Mouse (Mus musculus): ENCODE results near the gene Sec14l2. TPM values are rescaled to one million over a fixed set of nuclear protein-coding genes. Genes with fewer than 3 reads are reported as not detected.
"Not testable (repeated sequence)": the region's sequence is repeated elsewhere in the genome, so short reads cannot be mapped to it uniquely, and the experiment has no call there.

Sec14l2 gene
- polyA plus RNA-seq, 1 experiment: 8.2 TPM

GRCm38 (mm10) chr11:4134986-4135935 lies 12.0 kb upstream of the Sec14l2 start, which contains the start of gene Rnf215:
TSS of gene Rnf215 (plus strand) at chr11:4135202.
- Histone ChIP-seq H3K4me3 (replicated peaks; ENCODE audit: extremely low read depth, low read depth, low read length) (peak within 1 kb of the TSS; percentile 80), H3K4me1 (ENCODE audit: control insufficient read depth, insufficient read depth, low read length) (peaks cover 14% of the 10 kb centered on the region)
- TF ChIP-seq CTCF (IDR thresholded peaks at IDR 0.05; ENCODE audit: insufficient read depth, low read length): peak; percentile 69
- peak; percentile 84; the same call in 1 of the 2 replicates for TF ChIP-seq POLR2A (IDR thresholded peaks at IDR 0.05; ENCODE audit: borderline replicate concordance, extremely low read depth, low read depth, low read length)
- DNase-seq: peak; percentile 90
- 2% methylated on average over 65 of the region's 66 CpGs for WGBS

GRCm38 (mm10) chr11:4134400-4134799 lies 11.2 kb upstream of the Sec14l2 start:
- H3K4me1 ChIP-seq (ENCODE audit: control insufficient read depth, insufficient read depth, low read length): peaks cover 14% of the 10 kb centered on the region
- WGBS: 52% methylated on average over 6 of the region's 6 CpGs
- H3K4me3 ChIP-seq (replicated peaks; ENCODE audit: extremely low read depth, low read depth, low read length): no peak overlapping the region
- no peak for DNase-seq
- no peak for TF ChIP-seq POLR2A (IDR thresholded peaks at IDR 0.05; ENCODE audit: borderline replicate concordance, extremely low read depth, low read depth, low read length)
- no peak for TF ChIP-seq CTCF (IDR thresholded peaks at IDR 0.05; ENCODE audit: insufficient read depth, low read length)

- TF ChIP-seq CTCF (IDR thresholded peaks at IDR 0.05; ENCODE audit: insufficient read depth, low read length) (peak; percentile 56), POLR2A (IDR thresholded peaks at IDR 0.05; ENCODE audit: borderline replicate concordance, extremely low read depth, low read depth, low read length) (no peak)
- DNase-seq: no peak
- 67% methylated on average over 3 of the region's 3 CpGs for WGBS
Observed at GRCm38 (mm10) chr11:4133450-4133849, 10.2 kb upstream of the Sec14l2 start.

GRCm38 (mm10) chr11:4128461-4128860 lies 5.2 kb upstream of the Sec14l2 start:
- not testable (repeated sequence) for H3K4me1 ChIP-seq (ENCODE audit: control insufficient read depth, insufficient read depth, low read length); DNase-seq; H3K4me3 ChIP-seq (replicated peaks; ENCODE audit: extremely low read depth, low read depth, low read length)
- 93% methylated on average over 4 of the region's 4 CpGs for WGBS

More at GRCm38 (mm10) chr11:4133450-4133849, 10.2 kb upstream of the Sec14l2 start:
- no peak overlapping the region for H3K4me3 ChIP-seq (replicated peaks; ENCODE audit: extremely low read depth, low read depth, low read length)
- peaks cover 14% of the 10 kb centered on the region for H3K4me1 ChIP-seq (ENCODE audit: control insufficient read depth, insufficient read depth, low read length)

DNA sequence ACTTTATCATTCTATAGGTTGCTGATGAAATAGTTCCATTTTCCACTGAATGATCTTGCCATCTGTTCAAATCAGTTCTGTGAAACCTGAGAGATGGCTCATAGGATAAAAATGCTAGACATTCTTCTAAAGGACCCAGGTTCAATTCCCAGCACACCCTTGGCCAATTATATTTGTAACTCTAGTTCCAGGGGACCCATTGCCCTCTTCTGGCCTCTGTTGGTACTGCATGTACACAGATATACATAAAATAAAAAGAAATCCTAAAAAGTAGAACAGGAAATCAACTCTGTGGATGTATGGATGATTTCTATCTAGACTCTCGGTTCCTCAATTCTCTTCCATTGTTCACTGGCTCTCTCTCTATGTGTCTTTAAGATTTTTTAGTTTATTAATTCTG lies 3.8 kb upstream of the Sec14l2 start:
- H3K4me3 ChIP-seq (replicated peaks; ENCODE audit: extremely low read depth, low read depth, low read length): no peak overlapping the region
- no peak for TF ChIP-seq POLR2A (IDR thresholded peaks at IDR 0.05; ENCODE audit: borderline replicate concordance, extremely low read depth, low read depth, low read length)
- TF ChIP-seq CTCF (IDR thresholded peaks at IDR 0.05; ENCODE audit: insufficient read depth, low read length): no peak
- no peak for DNase-seq
- WGBS: 77% methylated on average over 1 of the region's 1 CpGs
- peaks cover 5% of the 10 kb centered on the region; the same call in 1 of the 2 replicates for H3K4me1 ChIP-seq (ENCODE audit: control insufficient read depth, insufficient read depth, low read length)

- Histone ChIP-seq H3K4me3 (replicated peaks; ENCODE audit: extremely low read depth, low read depth, low read length) (no peak overlapping the region), H3K4me1 (ENCODE audit: control insufficient read depth, insufficient read depth, low read length) (peaks cover 5% of the 10 kb centered on the region; the same call in 1 of the 2 replicates)
- TF ChIP-seq CTCF (IDR thresholded peaks at IDR 0.05; ENCODE audit: insufficient read depth, low read length) (peak; percentile 83), POLR2A (IDR thresholded peaks at IDR 0.05; ENCODE audit: borderline replicate concordance, extremely low read depth, low read depth, low read length) (no peak)
- peak; percentile 56 for DNase-seq
- WGBS: 61% methylated on average over 5 of the region's 5 CpGs
Observed at GRCm38 (mm10) chr11:4123922-4124321, 707 bp upstream of the Sec14l2 start.

GRCm38 (mm10) chr11:4122226-4122625 lies 989 bp downstream of the Sec14l2 start:
- no peak for TF ChIP-seq POLR2A (IDR thresholded peaks at IDR 0.05; ENCODE audit: borderline replicate concordance, extremely low read depth, low read depth, low read length)
- no peak for TF ChIP-seq CTCF (IDR thresholded peaks at IDR 0.05; ENCODE audit: insufficient read depth, low read length)
- DNase-seq: no peak
- 68% methylated on average over 5 of the region's 5 CpGs for WGBS
- H3K4me1 ChIP-seq (ENCODE audit: control insufficient read depth, insufficient read depth, low read length): peaks cover 5% of the 10 kb centered on the region; the same call in 1 of the 2 replicates
- H3K4me3 ChIP-seq (replicated peaks; ENCODE audit: extremely low read depth, low read depth, low read length): no peak overlapping the region

DNA sequence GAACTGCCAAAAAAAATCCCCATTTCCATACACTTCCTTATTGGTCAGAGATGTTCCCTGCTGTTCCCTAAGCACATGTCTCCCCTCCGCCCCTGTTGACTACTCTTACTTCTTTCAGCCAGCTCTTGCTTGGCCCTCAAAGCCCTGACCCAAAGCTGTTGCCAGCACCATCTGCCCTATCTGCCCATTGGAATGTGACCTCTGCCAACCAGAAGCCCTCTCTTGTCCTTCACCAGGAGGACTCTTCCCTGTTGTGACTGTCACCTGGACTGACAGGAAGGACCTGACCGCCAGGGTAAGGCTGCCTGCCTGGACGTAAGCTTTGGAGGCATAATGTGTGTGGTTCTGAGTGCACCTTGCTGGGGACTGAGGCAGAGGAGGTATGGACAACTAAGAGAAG lies 1.5 kb downstream of the Sec14l2 start:
- no peak for DNase-seq
- no peak overlapping the region for H3K4me3 ChIP-seq (replicated peaks; ENCODE audit: extremely low read depth, low read depth, low read length)
- WGBS: 84% methylated on average over 3 of the region's 3 CpGs

DNA sequence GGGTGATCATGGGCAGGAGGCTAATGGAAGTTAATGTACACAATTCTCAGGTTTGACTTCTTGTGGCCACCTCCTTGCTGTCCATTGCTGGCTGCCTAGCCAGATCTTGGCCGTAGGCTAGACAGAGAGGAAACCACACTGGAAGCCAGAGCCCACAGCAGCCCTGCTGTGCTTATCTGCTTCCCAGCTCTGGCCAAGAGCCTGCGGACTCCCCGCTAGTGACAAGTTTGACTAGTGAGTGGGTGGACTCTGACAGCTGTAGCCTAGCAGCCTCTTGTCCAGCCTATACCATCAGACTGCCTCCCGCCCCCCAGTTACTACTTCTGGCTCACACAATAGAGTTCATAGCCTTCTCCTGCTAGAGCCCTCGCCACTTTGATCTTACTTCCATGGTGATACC lies 3.6 kb downstream of the Sec14l2 start:
- TF ChIP-seq CTCF (IDR thresholded peaks at IDR 0.05; ENCODE audit: insufficient read depth, low read length): no peak
- peaks cover 5% of the 10 kb centered on the region; the same call in 1 of the 2 replicates for H3K4me1 ChIP-seq (ENCODE audit: control insufficient read depth, insufficient read depth, low read length)
- no peak for DNase-seq
- H3K4me3 ChIP-seq (replicated peaks; ENCODE audit: extremely low read depth, low read depth, low read length): no peak overlapping the region
- 55% methylated on average over 5 of the region's 5 CpGs for WGBS

More for the DNA sequence above, 1.5 kb downstream of the Sec14l2 start:
- peaks cover 5% of the 10 kb centered on the region; the same call in 1 of the 2 replicates for H3K4me1 ChIP-seq (ENCODE audit: control insufficient read depth, insufficient read depth, low read length)
- TF ChIP-seq CTCF (IDR thresholded peaks at IDR 0.05; ENCODE audit: insufficient read depth, low read length) (no peak), POLR2A (IDR thresholded peaks at IDR 0.05; ENCODE audit: borderline replicate concordance, extremely low read depth, low read depth, low read length) (no peak)
